Mouse (Mus musculus) embryonic fibroblast, embryonic 13.5 days (primary cell): ENCODE results near the gene Tmem267.
"Not testable (repeated sequence)": the region's sequence is repeated elsewhere in the genome, so short reads cannot be mapped to it uniquely, and the experiment has no call there.

Experiments used
- CTCF ChIP-seq: IDR thresholded peaks from 2 replicates; pipeline ENCODE4 v1.5.1; 2011; ENCODE audit warnings: mild to moderate bottlenecking, control low read depth, low read length, moderate library complexity, borderline replicate concordance; ENCODE audit not compliant: insufficient read depth
- POLR2A ChIP-seq: IDR thresholded peaks from 2 replicates; pipeline ENCODE4 v1.6.1; 2011; ENCODE audit warnings: low read depth, mild to moderate bottlenecking, control low read depth, low read length, moderate library complexity

DNA sequence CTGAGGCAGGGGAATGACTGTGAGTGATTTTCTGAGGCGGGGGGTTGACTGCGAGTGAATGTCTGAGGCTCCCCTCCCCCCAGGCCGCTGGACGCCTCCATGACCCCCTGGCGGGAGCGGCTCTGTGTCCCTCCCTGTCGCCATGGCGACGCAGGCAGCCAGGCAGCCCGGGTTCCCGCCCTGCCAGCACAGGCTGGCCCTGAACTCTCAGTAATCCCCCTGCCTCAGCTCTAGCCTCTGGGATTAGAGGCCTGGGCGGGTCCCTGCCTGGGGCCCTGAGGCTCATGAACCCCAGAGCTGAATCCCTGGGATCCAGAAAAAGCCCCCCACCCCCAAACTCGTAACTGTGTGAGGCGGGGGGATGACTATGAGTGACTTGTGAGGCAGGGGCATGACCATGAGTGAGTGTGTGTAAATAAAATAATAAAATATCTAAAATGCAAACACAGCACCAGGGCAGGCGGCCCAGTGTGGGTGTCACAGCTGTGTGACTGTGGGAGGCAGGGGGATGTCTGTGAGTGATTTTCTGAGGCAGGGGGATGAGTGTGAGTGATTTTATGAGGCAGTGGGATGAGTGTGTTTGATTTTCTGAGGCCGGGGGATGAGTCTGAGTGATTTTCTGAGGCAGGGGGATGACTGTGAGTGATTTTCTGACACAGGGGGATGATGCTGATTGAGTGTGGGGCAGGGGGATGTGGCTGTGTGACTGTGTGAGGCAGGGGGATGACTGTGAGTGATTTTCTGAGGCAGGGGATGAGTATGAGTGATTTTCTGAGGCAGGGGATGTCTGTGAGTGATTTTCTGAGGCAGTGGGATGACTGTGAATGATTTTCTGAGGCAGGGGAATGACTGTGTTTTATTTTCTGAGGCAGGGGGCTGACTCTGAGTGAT is 108.7 kb downstream of the Tmem267 start:
- TF ChIP-seq CTCF, POLR2A: not testable (repeated sequence)
